Mouse (Mus musculus) hindbrain, embryonic 15.5 days (tissue): Measurements from ENCODE around the gene Elovl5. TPM values are rescaled to one million over a fixed set of nuclear protein-coding genes. Genes with fewer than 3 reads are reported as not detected.

Experiments used
- ATAC-seq: fragments of 200-750 bp; cut with Nextera tagmentation; 2 replicates; pipeline ENCODE4 v1.8.0; 2017; ENCODE audit warnings: low read depth, moderate number of reproducible peaks, moderate TSS enrichment; ENCODE audit not compliant: low FRiP score
- H3K27ac ChIP-seq: fragments of 300-500 bp; sonication (generic); replicated peaks from 2 replicates; pipeline ENCODE4 v1.5.1; 2015; ENCODE audit warnings: mild to moderate bottlenecking, inconsistent platforms
- H3K27me3 ChIP-seq: fragments of 300-500 bp; sonication (generic); 2 replicates; pipeline ENCODE4 v1.6.1; 2015; ENCODE audit warnings: control low read depth, inconsistent platforms
- H3K36me3 ChIP-seq: fragments of 300-500 bp; sonication (generic); 2 replicates; pipeline ENCODE4 v1.6.1; 2015; ENCODE audit warnings: control low read depth, inconsistent platforms
- H3K4me1 ChIP-seq: fragments of 300-500 bp; sonication (generic); replicated peaks from 2 replicates; pipeline ENCODE4 v1.6.1; 2015; ENCODE audit warnings: control low read depth, inconsistent platforms
- H3K4me2 ChIP-seq: fragments of 300-500 bp; sonication (generic); 2 replicates; pipeline ENCODE4 v1.6.1; 2015; ENCODE audit warnings: moderate library complexity, mild to moderate bottlenecking, inconsistent platforms
- H3K4me3 ChIP-seq: fragments of 300-500 bp; sonication (generic); 2 replicates; pipeline ENCODE4 v1.5.1; 2015; ENCODE audit warnings: mild to moderate bottlenecking, inconsistent platforms
- H3K9ac ChIP-seq: fragments of 300-500 bp; sonication (generic); 2 replicates; pipeline ENCODE4 v1.6.1; 2015; ENCODE audit warnings: inconsistent platforms
- H3K9me3 ChIP-seq: fragments of 300-500 bp; sonication (generic); 2 replicates; pipeline ENCODE4 v1.6.1; 2016; ENCODE audit warnings: control low read depth, inconsistent platforms
- WGBS: fragments of 180-500 bp; shearing (Covaris S2); methylation state at CpG from one replicate; pipeline ENCODE4 v1.1.7; 2015; 5-methylcytosine and 5-hydroxymethylcytosine counted together
- polyA plus RNA-seq: library from polyadenylated mRNA; unstranded; fragments of >200 nt; fragmentation: Nextera tagmentation; extraction: Ambion mirVana; gene quantifications from 2 replicates; pipeline ENCODE4 v1.2.1, GENCODE M21; 2015

Elovl5 gene
- polyA plus RNA-seq, 1 experiment from 2014 or later: 67.1 TPM

DNA sequence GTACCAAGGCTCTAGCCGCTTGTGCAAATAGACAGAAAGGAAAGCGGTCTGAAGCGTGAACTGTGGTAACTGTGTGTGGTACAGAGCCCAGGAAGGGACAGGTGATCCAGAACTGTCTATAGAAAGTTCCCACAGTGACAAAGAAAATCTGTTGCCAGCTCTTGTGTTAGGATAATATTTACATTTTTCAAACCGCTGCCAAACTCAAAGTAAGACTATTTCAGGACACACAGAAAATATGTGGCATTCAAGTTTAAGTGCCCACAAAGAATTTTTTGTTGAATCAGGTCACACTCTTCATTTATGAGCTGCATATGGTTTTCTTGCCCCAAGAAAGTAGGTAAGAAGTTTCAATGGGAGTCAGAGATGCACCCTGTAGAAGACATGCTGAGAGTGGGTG, 115.8 kb downstream of the Elovl5 start:
- no peak for ATAC-seq

More for the DNA sequence above, 115.8 kb downstream of the Elovl5 start:
- Histone ChIP-seq H3K9me3 (no peaks in the 10 kb centered on the region), H3K9ac (no peak overlapping the region), H3K4me1 (no peaks in the 10 kb centered on the region), H3K4me2 (no peak overlapping the region), H3K27me3 (no peaks in the 10 kb centered on the region), H3K27ac (no peak overlapping the region), H3K4me3 (no peak overlapping the region), H3K36me3 (no peaks in the 10 kb centered on the region)
- 93% methylated on average over 4 of the region's 4 CpGs for WGBS

Other genes starting within 250 kb of the Elovl5 start
- gene Gclc, start 162.8 kb upstream of the Elovl5 start, polyA plus RNA-seq: 15.6 and 17.4 TPM in 2 replicates
- gene Gcm1, start 134.6 kb downstream of the Elovl5 start, polyA plus RNA-seq: not detected in 2 replicates
- gene Fbxo9, start 191.7 kb downstream of the Elovl5 start, polyA plus RNA-seq: 74.3 and 83.5 TPM in 2 replicates
- 36.2 and 36.9 TPM in 2 replicates for gene Ick, start 191.8 kb downstream of the Elovl5 start, polyA plus RNA-seq